Mouse (Mus musculus): Measurements from ENCODE around the gene Psmd8. TPM values are rescaled to one million over a fixed set of nuclear protein-coding genes. Genes with fewer than 3 reads are reported as not detected.
"Not testable (repeated sequence)": the region's sequence is repeated elsewhere in the genome, so short reads cannot be mapped to it uniquely, and the experiment has no call there.

The Psmd8 gene
- polyA plus RNA-seq (2014; fragmentation: Nextera tagmentation; extraction: Ambion mirVana): 264 and 268 TPM in 2 replicates

DNA sequence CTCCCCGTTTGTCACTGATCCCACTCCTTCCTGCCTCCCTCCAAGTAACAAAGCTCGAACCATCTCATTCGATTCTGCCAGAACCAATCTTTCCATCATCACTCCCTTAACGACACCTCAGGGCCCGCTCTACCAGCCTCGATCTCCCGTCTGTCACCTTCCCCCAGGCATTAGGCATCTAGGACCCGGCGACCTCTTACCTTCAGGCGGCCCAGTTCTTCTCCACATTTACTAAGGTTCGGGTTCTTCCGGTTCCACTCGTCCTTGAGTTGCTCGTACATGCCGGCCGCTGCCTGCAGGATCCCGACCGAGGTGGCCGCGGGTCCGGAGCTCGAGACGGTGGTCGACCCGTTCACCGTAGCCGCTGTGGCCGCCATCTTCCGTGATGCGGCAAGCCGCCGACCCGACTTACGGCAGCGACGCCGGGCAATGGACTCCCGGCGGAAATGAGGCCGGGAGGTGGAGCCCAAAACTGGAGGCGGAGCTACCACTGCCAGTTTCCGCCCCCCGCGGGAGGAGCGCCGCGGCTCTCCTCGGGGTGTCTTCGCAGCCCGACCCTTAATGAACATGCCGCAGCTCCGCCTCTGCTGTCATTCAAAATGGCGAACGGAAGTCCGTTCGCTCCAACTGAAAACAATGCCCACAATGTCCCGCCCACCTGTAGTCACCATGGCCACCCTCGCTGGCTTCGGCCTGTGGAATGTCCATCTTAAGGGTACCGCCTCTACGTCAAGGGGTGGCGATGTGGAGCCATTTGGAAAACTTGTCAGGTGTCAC lies at the start of gene Psmd8:
TSS of gene Psmd8 (minus strand) at position 625 of the 777 bp plus-strand sequence.
- WGBS: under 1% methylated on average over 62 of the region's 62 CpGs
- H3K27me3 ChIP-seq (ENCODE audit: control insufficient read depth, insufficient read depth, low read length): no peaks in the 10 kb centered on the region
- peaks cover 10% of the 10 kb centered on the region for H3K4me1 ChIP-seq (ENCODE audit: control insufficient read depth, insufficient read depth, low read length)
- peak within 1 kb of the TSS; percentile 70; the same call in 1 of the 2 replicates for H3K27ac ChIP-seq (ENCODE audit: low read length)
- H3K9ac ChIP-seq (replicated peaks; ENCODE audit: low read depth, low read length): peak within 1 kb of the TSS; percentile 78
- H3K4me2 ChIP-seq (replicated peaks; ENCODE audit: low read depth, low read length): peak within 1 kb of the TSS; percentile 91
- H3K9me3 ChIP-seq (ENCODE audit: control insufficient read depth, low read depth, low read length): no peaks in the 10 kb centered on the region
- H3K36me3 ChIP-seq (ENCODE audit: control insufficient read depth, insufficient read depth, low read length): peaks cover 17% of the 10 kb centered on the region
- H3K4me3 ChIP-seq (ENCODE audit: low read depth, low read length): peak within 1 kb of the TSS; percentile 91
- ATAC-seq (ENCODE audit: insufficient number of reproducible peaks, insufficient read depth, low FRiP score, low read depth): peak; percentile 95

DNA sequence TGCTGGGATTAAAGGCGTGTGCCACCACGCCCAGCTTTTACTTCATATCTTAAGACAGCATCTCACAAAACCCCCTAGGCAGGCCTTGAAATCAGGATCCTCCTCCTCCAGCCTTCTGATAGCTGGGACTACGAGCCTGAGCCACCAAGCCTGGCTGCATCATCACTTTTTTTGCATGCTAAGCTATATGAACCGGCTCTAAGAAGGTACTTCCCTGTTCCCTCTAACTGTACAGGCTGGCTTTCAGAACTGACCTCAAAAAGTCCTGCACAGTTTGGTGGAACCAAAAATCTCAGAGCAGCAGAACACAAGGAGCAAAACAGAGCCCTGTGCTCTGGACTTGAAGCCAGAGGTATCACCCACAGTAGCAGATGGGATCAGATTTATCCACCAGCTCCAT lies 47.7 kb upstream of the Psmd8 start:
- H3K9me3 ChIP-seq (ENCODE audit: control insufficient read depth, low read depth, low read length): no peaks in the 10 kb centered on the region
- 79% methylated on average over 4 of the region's 4 CpGs for WGBS
- no peak for ATAC-seq (ENCODE audit: insufficient number of reproducible peaks, insufficient read depth, low FRiP score, low read depth)
- no peak overlapping the region for H3K4me3 ChIP-seq (ENCODE audit: low read depth, low read length)
- no peaks in the 10 kb centered on the region; the same call in 1 of the 2 replicates for H3K27me3 ChIP-seq (ENCODE audit: control insufficient read depth, insufficient read depth, low read length)
- no peak overlapping the region for H3K4me2 ChIP-seq (replicated peaks; ENCODE audit: low read depth, low read length)
- 0 out of 2 replicates have a peak, but pooled peaks cover 3% of the 10 kb centered on the region for H3K4me1 ChIP-seq (ENCODE audit: control insufficient read depth, insufficient read depth, low read length)
- H3K27ac ChIP-seq (ENCODE audit: low read length): no peak overlapping the region
- H3K9ac ChIP-seq (replicated peaks; ENCODE audit: low read depth, low read length): no peak overlapping the region
- no peaks in the 10 kb centered on the region for H3K36me3 ChIP-seq (ENCODE audit: control insufficient read depth, insufficient read depth, low read length)

DNA sequence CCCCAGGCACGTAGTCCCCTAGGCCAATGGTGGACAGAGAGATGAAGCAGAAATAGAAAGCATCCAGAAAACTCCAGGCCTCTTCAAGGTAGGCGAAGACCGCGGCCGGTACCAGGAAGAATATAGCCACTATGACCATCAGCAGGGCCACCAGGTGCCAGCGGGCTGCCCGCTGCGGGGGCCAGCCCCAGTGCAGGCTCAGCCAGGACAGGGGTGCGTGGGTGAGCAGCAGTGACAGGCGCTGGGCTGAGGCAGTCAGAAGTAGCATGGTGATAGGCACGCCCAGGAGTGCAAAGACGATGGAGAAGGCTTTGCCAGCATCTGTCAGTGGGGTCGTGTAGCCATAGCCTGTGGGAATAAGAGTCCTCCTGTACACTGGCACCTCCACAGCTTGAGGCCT lies 45.0 kb upstream of the Psmd8 start:
- Histone ChIP-seq H3K27ac (ENCODE audit: low read length) (no peak overlapping the region), H3K9ac (replicated peaks; ENCODE audit: low read depth, low read length) (no peak overlapping the region), H3K9me3 (ENCODE audit: control insufficient read depth, low read depth, low read length) (0 out of 2 replicates have a peak, but pooled peaks cover under 1% of the 10 kb centered on the region), H3K4me2 (replicated peaks; ENCODE audit: low read depth, low read length) (no peak overlapping the region), H3K27me3 (ENCODE audit: control insufficient read depth, insufficient read depth, low read length) (no peaks in the 10 kb centered on the region), H3K36me3 (ENCODE audit: control insufficient read depth, insufficient read depth, low read length) (no peaks in the 10 kb centered on the region), H3K4me1 (ENCODE audit: control insufficient read depth, insufficient read depth, low read length) (0 out of 2 replicates have a peak, but pooled peaks cover 3% of the 10 kb centered on the region), H3K4me3 (ENCODE audit: low read depth, low read length) (no peak overlapping the region)
- 73% methylated on average over 13 of the region's 13 CpGs for WGBS
- ATAC-seq (ENCODE audit: insufficient number of reproducible peaks, insufficient read depth, low FRiP score, low read depth): no peak

DNA sequence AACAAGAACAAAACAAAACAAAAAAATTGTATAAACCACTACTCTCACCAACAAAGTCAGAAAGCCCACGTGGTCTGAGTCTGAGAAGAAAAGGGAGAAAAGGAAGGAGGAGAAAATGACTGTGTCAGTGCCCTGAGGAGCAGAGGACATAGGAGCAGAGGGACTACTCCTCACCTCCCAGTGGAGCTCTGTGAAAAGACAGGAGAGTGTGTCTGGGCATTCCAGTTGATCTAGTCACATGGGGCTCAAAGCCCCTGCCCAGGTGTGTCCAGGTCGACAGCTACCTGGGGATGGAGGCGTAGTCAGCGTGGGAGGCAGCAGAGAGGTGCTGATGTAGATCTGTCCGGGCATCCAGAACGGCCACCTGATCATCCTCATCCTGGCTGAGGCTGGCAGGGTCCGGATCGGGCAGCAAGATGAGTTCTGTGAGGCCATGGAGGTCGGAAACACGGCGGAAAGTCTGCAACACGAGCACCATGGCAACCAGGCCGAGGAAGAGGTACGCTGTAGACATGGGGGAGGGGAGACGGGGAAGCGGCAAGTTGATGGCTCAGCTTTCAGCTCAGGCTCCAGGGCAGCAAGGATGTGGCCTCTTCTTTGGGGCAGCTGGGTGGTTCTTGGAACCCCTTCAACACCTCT lies 44.4 kb upstream of the Psmd8 start:
- Histone ChIP-seq H3K4me1 (ENCODE audit: control insufficient read depth, insufficient read depth, low read length) (0 out of 2 replicates have a peak, but pooled peaks cover 3% of the 10 kb centered on the region), H3K27ac (ENCODE audit: low read length) (no peak overlapping the region), H3K9me3 (ENCODE audit: control insufficient read depth, low read depth, low read length) (peaks cover 3% of the 10 kb centered on the region; the same call in 1 of the 2 replicates), H3K36me3 (ENCODE audit: control insufficient read depth, insufficient read depth, low read length) (no peaks in the 10 kb centered on the region), H3K4me3 (ENCODE audit: low read depth, low read length) (no peak overlapping the region), H3K4me2 (replicated peaks; ENCODE audit: low read depth, low read length) (no peak overlapping the region), H3K27me3 (ENCODE audit: control insufficient read depth, insufficient read depth, low read length) (no peaks in the 10 kb centered on the region), H3K9ac (replicated peaks; ENCODE audit: low read depth, low read length) (no peak overlapping the region)
- 13% methylated on average over 16 of the region's 16 CpGs for WGBS
- ATAC-seq (ENCODE audit: insufficient number of reproducible peaks, insufficient read depth, low FRiP score, low read depth): no peak

DNA sequence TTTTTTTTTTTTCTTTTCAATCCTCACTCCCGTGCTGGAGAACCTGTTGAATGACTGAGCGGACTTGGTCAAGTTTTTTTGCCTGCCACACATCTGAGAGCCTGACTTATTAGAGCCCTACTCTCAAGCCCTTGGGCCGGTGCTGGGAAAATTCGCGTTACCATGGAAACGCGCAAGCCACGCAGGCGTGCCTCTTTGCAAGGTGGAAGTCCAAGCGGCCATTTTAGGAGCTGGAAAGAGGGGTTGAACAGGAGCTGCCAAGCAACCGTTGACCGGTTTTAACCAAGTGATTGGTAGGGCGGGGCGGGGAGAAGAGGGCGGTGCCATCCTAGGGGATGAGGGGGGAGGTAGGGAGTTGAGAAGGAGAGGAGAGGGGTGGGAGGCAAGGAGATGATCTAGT lies 34.3 kb upstream of the Psmd8 start:
- Histone ChIP-seq H3K4me2 (replicated peaks; ENCODE audit: low read depth, low read length) (no peak overlapping the region), H3K9ac (replicated peaks; ENCODE audit: low read depth, low read length) (no peak overlapping the region), H3K4me1 (ENCODE audit: control insufficient read depth, insufficient read depth, low read length) (0 out of 2 replicates have a peak, but pooled peaks cover 5% of the 10 kb centered on the region), H3K27ac (ENCODE audit: low read length) (no peak overlapping the region), H3K4me3 (ENCODE audit: low read depth, low read length) (no peak overlapping the region), H3K27me3 (ENCODE audit: control insufficient read depth, insufficient read depth, low read length) (no peaks in the 10 kb centered on the region), H3K9me3 (ENCODE audit: control insufficient read depth, low read depth, low read length) (peaks cover 4% of the 10 kb centered on the region), H3K36me3 (ENCODE audit: control insufficient read depth, insufficient read depth, low read length) (no peaks in the 10 kb centered on the region)
- 42% methylated on average over 15 of the region's 15 CpGs for WGBS
- no peak for ATAC-seq (ENCODE audit: insufficient number of reproducible peaks, insufficient read depth, low FRiP score, low read depth)

DNA sequence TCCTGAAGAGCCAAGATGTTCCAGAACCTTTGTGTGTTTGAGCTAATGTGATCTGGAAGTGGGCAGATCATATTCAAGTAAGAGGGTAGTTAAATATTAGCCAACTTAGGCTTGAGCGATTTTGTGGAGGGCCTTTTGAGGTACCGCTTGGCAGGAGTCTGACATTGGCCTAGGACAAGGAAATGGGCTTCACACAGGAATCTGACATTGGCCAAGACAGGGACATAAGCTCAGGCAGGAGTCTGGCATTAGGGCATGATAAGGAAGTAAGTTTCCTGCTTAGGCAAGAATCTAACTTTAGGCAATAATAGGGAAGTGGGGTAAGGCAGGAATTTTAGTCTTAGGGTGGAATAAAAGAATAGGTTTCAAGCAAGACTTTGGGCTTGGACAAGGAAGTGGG lies 33.7 kb upstream of the Psmd8 start:
- H3K4me1 ChIP-seq (ENCODE audit: control insufficient read depth, insufficient read depth, low read length): 0 out of 2 replicates have a peak, but pooled peaks cover 5% of the 10 kb centered on the region
- H3K9ac ChIP-seq (replicated peaks; ENCODE audit: low read depth, low read length): no peak overlapping the region
- H3K4me2 ChIP-seq (replicated peaks; ENCODE audit: low read depth, low read length): no peak overlapping the region
- no peak for ATAC-seq (ENCODE audit: insufficient number of reproducible peaks, insufficient read depth, low FRiP score, low read depth)
- no peaks in the 10 kb centered on the region for H3K36me3 ChIP-seq (ENCODE audit: control insufficient read depth, insufficient read depth, low read length)
- no peaks in the 10 kb centered on the region for H3K27me3 ChIP-seq (ENCODE audit: control insufficient read depth, insufficient read depth, low read length)
- H3K27ac ChIP-seq (ENCODE audit: low read length): no peak overlapping the region
- WGBS: 54% methylated on average over 2 of the region's 2 CpGs
- peaks cover 4% of the 10 kb centered on the region for H3K9me3 ChIP-seq (ENCODE audit: control insufficient read depth, low read depth, low read length)
- no peak overlapping the region for H3K4me3 ChIP-seq (ENCODE audit: low read depth, low read length)

DNA sequence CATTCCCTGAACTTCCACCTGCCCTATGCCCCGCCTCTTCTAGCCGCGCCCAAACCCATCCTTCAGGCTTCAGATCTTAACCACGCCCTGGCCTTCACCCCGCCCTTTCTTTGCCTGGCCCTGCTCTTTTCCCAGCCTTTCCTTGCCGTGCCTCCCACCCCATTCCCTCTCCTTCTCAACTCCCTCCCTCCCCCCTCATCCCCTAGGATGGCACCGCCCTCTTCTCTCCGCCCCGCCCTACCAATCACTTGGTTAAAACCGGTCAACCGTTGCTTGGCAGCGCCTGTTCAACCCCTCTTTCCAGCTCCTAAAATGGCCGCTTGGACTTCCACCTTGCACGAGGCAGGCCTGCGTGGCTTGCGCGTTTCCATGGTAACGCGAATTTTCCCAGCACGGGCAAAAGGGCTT lies 33.2 kb upstream of the Psmd8 start, which contains the start of gene Catsperg1:
TSS of gene Catsperg1 (minus strand) at position 361 of the 408 bp plus-strand sequence.
- peaks cover 4% of the 10 kb centered on the region; the same call in 1 of the 2 replicates for H3K9me3 ChIP-seq (ENCODE audit: control insufficient read depth, low read depth, low read length)
- H3K27ac ChIP-seq (ENCODE audit: low read length): no peak within 1 kb of the TSS
- no peak within 1 kb of the TSS for H3K4me3 ChIP-seq (ENCODE audit: low read depth, low read length)
- no peak within 1 kb of the TSS for H3K9ac ChIP-seq (replicated peaks; ENCODE audit: low read depth, low read length)
- no peaks in the 10 kb centered on the region for H3K36me3 ChIP-seq (ENCODE audit: control insufficient read depth, insufficient read depth, low read length)
- no peaks in the 10 kb centered on the region for H3K27me3 ChIP-seq (ENCODE audit: control insufficient read depth, insufficient read depth, low read length)
- H3K4me1 ChIP-seq (ENCODE audit: control insufficient read depth, insufficient read depth, low read length): 0 out of 2 replicates have a peak, but pooled peaks cover 5% of the 10 kb centered on the region
- ATAC-seq (ENCODE audit: insufficient number of reproducible peaks, insufficient read depth, low FRiP score, low read depth): peak; percentile 66
- WGBS: 5% methylated on average over 20 of the region's 20 CpGs
- peak within 1 kb of the TSS; percentile 1; the same call in 1 of the 2 replicates for H3K4me2 ChIP-seq (replicated peaks; ENCODE audit: low read depth, low read length)

DNA sequence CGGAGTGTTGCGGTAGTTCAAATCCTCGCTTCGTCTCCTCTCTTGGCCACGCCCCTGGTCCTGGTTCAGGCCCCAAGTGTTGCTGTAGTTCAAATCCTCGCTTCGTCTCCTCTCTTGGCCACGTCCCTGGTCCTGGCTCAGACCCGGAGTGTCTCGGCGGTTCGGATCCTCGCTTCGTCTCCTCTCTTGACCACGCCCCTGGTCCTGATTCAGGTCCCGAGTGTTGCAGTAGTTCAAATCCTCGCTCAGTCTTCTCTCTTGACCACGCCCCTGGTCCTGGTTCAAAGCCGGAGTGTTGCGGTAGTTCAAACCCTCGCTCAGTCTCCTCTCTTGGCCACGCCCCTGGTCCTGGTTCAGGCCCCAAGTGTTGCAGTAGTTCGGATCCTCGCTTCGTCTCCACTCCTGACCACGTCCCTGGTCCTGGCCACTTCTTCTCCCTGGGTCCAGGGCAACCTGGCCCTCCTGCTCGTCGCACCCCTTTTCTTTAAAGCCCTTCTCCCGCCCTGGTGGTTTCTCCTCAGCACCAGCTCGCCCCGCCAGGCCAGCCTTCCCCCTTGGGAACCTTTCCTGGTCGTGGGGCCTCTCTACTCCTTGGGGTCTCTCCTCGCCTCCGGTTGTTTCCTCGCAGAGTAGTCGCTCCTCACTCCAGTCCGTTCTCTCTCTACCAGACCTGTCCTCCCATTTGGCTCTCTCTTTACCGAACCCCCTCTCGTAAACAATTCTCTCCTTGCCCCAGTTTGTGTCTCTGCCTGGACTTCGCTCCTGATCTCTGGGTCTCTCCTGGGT lies 32.5 kb upstream of the Psmd8 start:
- peak overlapping the region; percentile 1; the same call in 1 of the 2 replicates for H3K4me2 ChIP-seq (replicated peaks; ENCODE audit: low read depth, low read length)
- H3K27ac ChIP-seq (ENCODE audit: low read length); H3K4me1 ChIP-seq (ENCODE audit: control insufficient read depth, insufficient read depth, low read length); H3K27me3 ChIP-seq (ENCODE audit: control insufficient read depth, insufficient read depth, low read length); H3K9ac ChIP-seq (replicated peaks; ENCODE audit: low read depth, low read length); H3K36me3 ChIP-seq (ENCODE audit: control insufficient read depth, insufficient read depth, low read length); H3K9me3 ChIP-seq (ENCODE audit: control insufficient read depth, low read depth, low read length); ATAC-seq (ENCODE audit: insufficient number of reproducible peaks, insufficient read depth, low FRiP score, low read depth); H3K4me3 ChIP-seq (ENCODE audit: low read depth, low read length): not testable (repeated sequence)
- 16% methylated on average over 40 of the region's 40 CpGs for WGBS

All from stomach, embryonic 14.5 days (tissue).